Mouse (Mus musculus): ENCODE results near the gene Pdlim1. TPM values are rescaled to one million over a fixed set of nuclear protein-coding genes. Genes with fewer than 3 reads are reported as not detected.

The Pdlim1 gene
- total RNA-seq, 2 experiments from 2014 or later: 87.9 to 177 TPM

Other genes starting within 250 kb of the Pdlim1 start
- not detected in 2 replicates for gene Cyp2c54, start 198.0 kb downstream of the Pdlim1 start, total RNA-seq (2015)
- not detected in 2 replicates for gene Cyp2c54, start 198.0 kb downstream of the Pdlim1 start, total RNA-seq (2017)
- not detected in 2 replicates for gene Cyp2c50, start 182.2 kb downstream of the Pdlim1 start, total RNA-seq (2015)
- not detected in 2 replicates for gene Cyp2c50, start 182.2 kb downstream of the Pdlim1 start, total RNA-seq (2017)
- not detected in 2 replicates for gene Cyp2c70, start 84.5 kb downstream of the Pdlim1 start, total RNA-seq (2015)
- gene Cyp2c70, start 84.5 kb downstream of the Pdlim1 start, total RNA-seq (2017): not detected in 2 replicates
- 1.7 and 2.1 TPM in 2 replicates for gene Sorbs1, start 241.9 kb upstream of the Pdlim1 start, total RNA-seq (2015)
- 2.5 and 5.2 TPM in 2 replicates for gene Sorbs1, start 241.9 kb upstream of the Pdlim1 start, total RNA-seq (2017)